Mouse (Mus musculus) midbrain, embryonic 11.5 days (tissue): Measurements from ENCODE around the gene Lima1. TPM values are rescaled to one million over a fixed set of nuclear protein-coding genes. Genes with fewer than 3 reads are reported as not detected.
"Not testable (repeated sequence)": the region's sequence is repeated elsewhere in the genome, so short reads cannot be mapped to it uniquely, and the experiment has no call there.

ENCODE experiments used
- ATAC-seq: fragments of 200-750 bp; cut with Nextera tagmentation; 2 replicates; pipeline ENCODE4 v1.8.0; 2017; ENCODE audit warnings: moderate TSS enrichment, moderate library complexity; ENCODE audit not compliant: low FRiP score
- DNase-seq: peaks from one replicate; pipeline ENCODE4 v3.0.0; 2015; ENCODE audit warnings: low spot score; ENCODE audit errors: missing footprints
- H3K27ac ChIP-seq: fragments of 300-500 bp; sonication (generic); 2 replicates; pipeline ENCODE4 v1.5.1; 2014; ENCODE audit warnings: low read depth, low read length
- H3K27me3 ChIP-seq: fragments of 300-500 bp; sonication (generic); 2 replicates; pipeline ENCODE4 v1.6.1; 2014; ENCODE audit warnings: mild to moderate bottlenecking, low read length, moderate library complexity, mixed read lengths; ENCODE audit not compliant: control insufficient read depth, insufficient read depth
- H3K36me3 ChIP-seq: fragments of 300-500 bp; sonication (generic); 2 replicates; pipeline ENCODE4 v1.6.1; 2014; ENCODE audit warnings: mild to moderate bottlenecking, low read length, moderate library complexity, mixed read lengths; ENCODE audit not compliant: control insufficient read depth, insufficient read depth
- H3K4me1 ChIP-seq: fragments of 300-500 bp; sonication (generic); 2 replicates; pipeline ENCODE4 v1.6.1; 2014; ENCODE audit warnings: low read length; ENCODE audit not compliant: control insufficient read depth, insufficient read depth
- H3K4me2 ChIP-seq: fragments of 300-500 bp; sonication (generic); 2 replicates; pipeline ENCODE4 v1.6.1; 2014; ENCODE audit warnings: mild to moderate bottlenecking, moderate library complexity
- H3K4me3 ChIP-seq: fragments of 300-500 bp; sonication (generic); 2 replicates; pipeline ENCODE4 v1.5.1; 2014; ENCODE audit warnings: low read depth, low read length
- H3K9ac ChIP-seq: fragments of 300-500 bp; sonication (generic); 2 replicates; pipeline ENCODE4 v1.6.1; 2014; ENCODE audit warnings: low read length
- H3K9me3 ChIP-seq: fragments of 300-500 bp; sonication (generic); 2 replicates; pipeline ENCODE4 v1.6.1; 2016; ENCODE audit warnings: low read length; ENCODE audit not compliant: control insufficient read depth
- WGBS: fragments of 180-500 bp; shearing (Covaris S2); extraction: QIAGEN DNeasy Blood & Tissue Kit; methylation state at CpG from one replicate; pipeline ENCODE4 v1.1.7; 2014; 5-methylcytosine and 5-hydroxymethylcytosine counted together
- polyA plus RNA-seq: library from polyadenylated mRNA; unstranded; fragments of >200 nt; fragmentation: Nextera tagmentation; extraction: Ambion mirVana; gene quantifications from 2 replicates; pipeline ENCODE4 v1.2.1, GENCODE M21; 2014

Gene Lima1
- polyA plus RNA-seq, 1 experiment from 2014 or later: 22.0 TPM

DNA sequence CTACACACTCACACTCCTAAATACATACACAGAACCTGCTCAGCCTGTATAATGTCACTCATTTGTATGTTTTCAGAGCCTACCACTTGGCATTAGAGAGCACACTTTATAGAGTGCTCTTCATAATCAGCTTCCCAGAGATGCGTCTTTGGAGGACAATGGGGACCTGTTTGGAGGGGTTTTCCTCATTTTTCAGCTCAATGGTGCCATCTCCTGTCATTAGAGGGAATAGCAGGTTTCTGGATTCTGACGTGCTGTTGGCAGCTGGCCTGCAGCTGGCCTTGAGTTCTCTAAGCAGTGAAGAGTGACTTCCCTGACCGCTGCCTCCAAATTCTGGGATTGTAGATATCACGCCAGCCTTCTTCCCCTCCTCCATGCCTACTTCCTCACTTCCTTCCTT is 29.1 kb upstream of the Lima1 start:
- 0 out of 2 replicates have a peak overlapping the region, but pooled peaks have one; percentile 36 for H3K9ac ChIP-seq
- no peaks in the 10 kb centered on the region for H3K4me1 ChIP-seq
- H3K9me3 ChIP-seq: no peaks in the 10 kb centered on the region
- no peaks in the 10 kb centered on the region for H3K36me3 ChIP-seq
- H3K4me3 ChIP-seq: no peak overlapping the region
- 11% methylated on average over 4 of the region's 4 CpGs for WGBS
- no peak overlapping the region for H3K4me2 ChIP-seq
- H3K27me3 ChIP-seq: no peaks in the 10 kb centered on the region
- H3K27ac ChIP-seq: no peak overlapping the region
- DNase-seq (peak; percentile 97), ATAC-seq (peak; percentile 62; the same call in 1 of the 2 replicates)

DNA sequence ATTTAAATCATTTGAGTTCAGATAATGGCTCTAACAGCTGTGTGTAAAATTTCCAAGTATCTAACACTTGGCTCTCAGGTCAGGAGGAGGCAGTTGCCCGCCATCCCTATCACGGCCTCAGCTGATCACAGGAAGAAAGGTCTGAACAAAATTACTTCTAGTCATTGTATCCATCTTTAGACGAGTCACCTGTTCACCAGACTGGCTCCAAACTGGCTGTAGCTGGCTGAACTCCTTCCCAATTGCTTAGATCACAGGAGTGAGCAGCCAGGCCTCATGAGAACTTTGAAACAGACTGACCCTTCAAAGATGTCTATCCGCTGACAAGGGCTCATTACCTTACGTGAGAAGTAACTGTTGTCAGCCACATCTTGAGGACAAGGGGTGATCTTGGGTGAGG is 28.0 kb upstream of the Lima1 start:
- no peaks in the 10 kb centered on the region for H3K36me3 ChIP-seq
- H3K9ac ChIP-seq: no peak overlapping the region
- no peaks in the 10 kb centered on the region for H3K9me3 ChIP-seq
- H3K4me2 ChIP-seq: no peak overlapping the region
- no peak overlapping the region for H3K4me3 ChIP-seq
- no peaks in the 10 kb centered on the region for H3K27me3 ChIP-seq
- H3K27ac ChIP-seq: no peak overlapping the region
- DNase-seq (no peak), ATAC-seq (no peak)
- WGBS: 87% methylated on average over 5 of the region's 5 CpGs
- H3K4me1 ChIP-seq: no peaks in the 10 kb centered on the region

GRCm38 (mm10) chr15:99902786-99903185 is 27.5 kb upstream of the Lima1 start:
- no peaks in the 10 kb centered on the region for H3K9me3 ChIP-seq
- no peak overlapping the region for H3K27ac ChIP-seq
- H3K4me3 ChIP-seq: no peak overlapping the region
- H3K36me3 ChIP-seq: no peaks in the 10 kb centered on the region
- no peak overlapping the region for H3K4me2 ChIP-seq
- ATAC-seq (no peak), DNase-seq (no peak)
- H3K27me3 ChIP-seq: no peaks in the 10 kb centered on the region
- H3K4me1 ChIP-seq: no peaks in the 10 kb centered on the region
- no peak overlapping the region for H3K9ac ChIP-seq
- 88% methylated on average over 5 of the region's 5 CpGs for WGBS

DNA sequence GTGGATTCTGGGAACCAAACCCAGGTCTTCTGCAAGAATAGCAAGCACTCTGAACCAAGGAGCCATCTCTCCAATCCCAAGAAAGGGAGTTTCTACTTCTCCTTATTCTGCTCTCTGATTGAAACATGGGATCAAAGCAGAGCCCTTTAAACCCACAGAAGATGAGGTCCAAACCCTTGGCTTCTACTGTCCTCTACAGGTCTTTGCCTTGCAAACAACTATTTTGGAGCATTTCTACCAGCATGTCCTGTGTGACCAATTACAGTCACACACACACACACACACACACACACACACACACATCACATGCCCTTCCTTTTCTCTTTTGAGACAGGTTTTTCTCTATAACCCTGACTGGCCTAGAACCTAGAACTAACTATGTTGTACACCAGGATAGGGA is 21.4 kb upstream of the Lima1 start:
- no peak for ATAC-seq
- Histone ChIP-seq H3K9ac (no peak overlapping the region), H3K4me3 (no peak overlapping the region), H3K27ac (no peak overlapping the region), H3K4me2 (no peak overlapping the region), H3K4me1 (no peaks in the 10 kb centered on the region), H3K36me3 (no peaks in the 10 kb centered on the region), H3K27me3 (no peaks in the 10 kb centered on the region), H3K9me3 (no peaks in the 10 kb centered on the region)
- no peak for DNase-seq

- H3K4me3 ChIP-seq: no peak overlapping the region
- ATAC-seq: no peak
- no peak for DNase-seq
- H3K9me3 ChIP-seq: no peaks in the 10 kb centered on the region
- H3K4me1 ChIP-seq: no peaks in the 10 kb centered on the region
- H3K9ac ChIP-seq: no peak overlapping the region
- H3K36me3 ChIP-seq: no peaks in the 10 kb centered on the region
- WGBS: 87% methylated on average over 1 of the region's 3 CpGs
- no peak overlapping the region for H3K27ac ChIP-seq
- no peaks in the 10 kb centered on the region for H3K27me3 ChIP-seq
- no peak overlapping the region for H3K4me2 ChIP-seq
These were observed 16.1 kb upstream of the Lima1 start for GRCm38 (mm10) chr15:99891355-99891754.

GRCm38 (mm10) chr15:99890412-99891236 is 15.4 kb upstream of the Lima1 start:
- no peaks in the 10 kb centered on the region for H3K27me3 ChIP-seq
- WGBS: 65% methylated on average over 19 of the region's 19 CpGs
- no peak for DNase-seq
- no peak overlapping the region for H3K4me2 ChIP-seq
- H3K27ac ChIP-seq: no peak overlapping the region
- no peaks in the 10 kb centered on the region for H3K4me1 ChIP-seq
- H3K9ac ChIP-seq: no peak overlapping the region
- H3K9me3 ChIP-seq: no peaks in the 10 kb centered on the region
- ATAC-seq: no peak
- H3K36me3 ChIP-seq: no peaks in the 10 kb centered on the region
- H3K4me3 ChIP-seq: no peak overlapping the region

DNA sequence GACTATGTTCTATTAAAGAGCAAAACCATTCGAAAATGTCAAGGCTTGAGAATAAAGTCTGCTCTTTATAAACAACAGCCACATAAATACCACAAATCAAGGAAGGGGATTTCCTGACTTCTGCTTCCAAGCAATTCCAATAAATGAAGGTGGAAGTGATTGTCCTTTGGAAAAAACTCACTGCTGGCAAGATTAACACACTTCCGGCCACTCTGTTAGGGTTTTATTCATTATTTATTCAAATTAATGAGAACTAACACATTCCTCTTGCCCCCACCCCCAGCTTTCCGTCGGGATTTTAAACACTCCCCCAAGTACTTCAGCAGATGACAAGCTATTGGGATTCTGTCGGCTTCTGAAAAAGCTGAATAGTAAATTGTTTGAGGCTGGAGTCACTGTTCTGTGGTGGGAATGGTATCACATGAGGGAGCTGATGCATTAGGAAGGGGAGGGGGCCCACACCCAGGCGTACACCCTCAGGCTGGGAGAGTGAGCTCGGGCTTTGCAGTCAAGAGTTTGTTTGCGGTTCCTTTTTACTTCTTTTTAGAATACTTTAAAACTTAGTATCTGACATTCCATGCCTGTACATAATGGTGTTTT is 14.1 kb upstream of the Lima1 start:
- no peak for DNase-seq

DNA sequence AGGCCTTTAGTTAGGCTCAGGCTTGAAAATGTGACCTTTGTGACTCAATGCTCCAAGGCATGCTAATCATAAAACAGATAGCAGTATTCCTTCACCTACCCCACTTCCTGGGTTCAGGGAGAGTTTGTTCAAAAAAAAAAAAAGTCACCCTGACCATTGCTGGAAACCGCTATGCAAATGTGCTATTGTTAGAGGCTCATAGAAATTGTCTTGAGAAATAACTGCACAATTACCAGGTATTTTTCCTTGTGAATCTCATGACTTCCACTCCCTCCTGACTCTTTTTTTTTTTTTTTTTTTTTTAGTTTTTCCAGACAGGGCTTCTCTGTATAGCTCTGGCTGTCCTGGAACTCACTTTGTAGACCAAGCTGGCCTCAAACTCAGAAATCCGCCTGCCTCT is 11.9 kb upstream of the Lima1 start:
- WGBS: 80% methylated on average over 2 of the region's 2 CpGs
- not testable (repeated sequence) for H3K4me2 ChIP-seq, H3K9me3 ChIP-seq, DNase-seq, H3K9ac ChIP-seq, H3K4me3 ChIP-seq, H3K4me1 ChIP-seq, H3K27me3 ChIP-seq, H3K27ac ChIP-seq, H3K36me3 ChIP-seq, ATAC-seq

More for the DNA sequence above, 14.1 kb upstream of the Lima1 start:
- Histone ChIP-seq H3K27me3 (no peaks in the 10 kb centered on the region), H3K4me2 (no peak overlapping the region), H3K36me3 (no peaks in the 10 kb centered on the region), H3K9me3 (no peaks in the 10 kb centered on the region), H3K9ac (no peak overlapping the region), H3K4me3 (no peak overlapping the region), H3K27ac (no peak overlapping the region), H3K4me1 (no peaks in the 10 kb centered on the region)
- no peak for ATAC-seq
- 65% methylated on average over 8 of the region's 8 CpGs for WGBS

GRCm38 (mm10) chr15:99884038-99884437 is 8.8 kb upstream of the Lima1 start:
- ATAC-seq (no peak), DNase-seq (no peak)
- Histone ChIP-seq H3K27ac (no peak overlapping the region), H3K4me3 (no peak overlapping the region), H3K4me1 (no peaks in the 10 kb centered on the region), H3K4me2 (no peak overlapping the region), H3K36me3 (no peaks in the 10 kb centered on the region), H3K27me3 (no peaks in the 10 kb centered on the region), H3K9ac (no peak overlapping the region), H3K9me3 (no peaks in the 10 kb centered on the region)
- 93% methylated on average over 12 of the region's 12 CpGs for WGBS
